Mouse (Mus musculus) erythroblast, embryonic 14.5 days (primary cell): ENCODE measurements around the gene Tbc1d22a. TPM values are rescaled to one million over a fixed set of nuclear protein-coding genes. Genes with fewer than 3 reads are reported as not detected.
"Not testable (repeated sequence)": the region's sequence is repeated elsewhere in the genome, so short reads cannot be mapped to it uniquely, and the experiment has no call there.

Experiments
- H3K27me3 ChIP-seq: 2 replicates; pipeline ENCODE4 v1.6.1; 2012; ENCODE audit warnings: inconsistent platforms; ENCODE audit not compliant: control insufficient read depth
- H3K36me3 ChIP-seq: 2 replicates; pipeline ENCODE4 v1.6.1; 2012; ENCODE audit warnings: mild to moderate bottlenecking, inconsistent platforms; ENCODE audit not compliant: control insufficient read depth
- H3K4me1 ChIP-seq: 2 replicates; pipeline ENCODE4 v1.6.1; 2012; ENCODE audit warnings: inconsistent platforms; ENCODE audit not compliant: control insufficient read depth
- H3K4me3 ChIP-seq: replicated peaks from 2 replicates; pipeline ENCODE3; 2012; ENCODE audit warnings: moderate library complexity, mild to moderate bottlenecking, inconsistent platforms
- H3K9me3 ChIP-seq: 2 replicates; pipeline ENCODE4 v1.6.1; 2012; ENCODE audit warnings: low read length, inconsistent platforms, mixed read lengths; ENCODE audit not compliant: control insufficient read depth
- GATA1 ChIP-seq: IDR thresholded peaks from 2 replicates; pipeline ENCODE4 v1.6.1; 2012; ENCODE audit warnings: low read length, inconsistent platforms, mixed read lengths
- TAL1 ChIP-seq: IDR thresholded peaks from 3 replicates; pipeline ENCODE4 v1.6.1; 2012; ENCODE audit warnings: low read length, inconsistent platforms, mixed read lengths
- polyA plus RNA-seq: library from polyadenylated mRNA; stranded (reverse); fragments of >175 nt; gene quantifications from 2 replicates; pipeline ENCODE4 v1.2.3, GENCODE M21; 2012

The Tbc1d22a gene
- polyA plus RNA-seq, 1 experiment = 0.92 TPM

DNA sequence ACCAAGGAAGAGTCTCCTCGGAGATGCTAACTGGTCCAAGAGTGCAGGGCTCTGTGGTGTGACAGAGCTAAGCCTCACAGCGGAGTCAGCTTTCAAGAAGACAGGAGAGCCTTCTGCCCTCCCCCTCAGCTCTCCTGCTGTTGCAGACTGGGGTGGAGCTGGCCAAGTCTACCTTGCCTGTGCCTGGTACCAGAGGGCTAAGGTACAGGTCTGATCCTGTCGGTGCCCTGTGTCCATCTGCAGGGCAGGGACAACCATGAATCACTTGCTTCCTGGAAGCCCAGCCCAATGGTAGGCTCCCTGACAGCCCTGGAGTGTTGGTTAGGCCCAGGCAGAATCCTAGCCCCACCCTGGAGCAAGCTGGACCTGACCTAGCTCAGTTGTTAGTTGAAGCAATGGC lies 27.6 kb upstream of the Tbc1d22a start:
- no peaks in the 10 kb centered on the region for H3K36me3 ChIP-seq
- H3K9me3 ChIP-seq = no peaks in the 10 kb centered on the region
- H3K27me3 ChIP-seq = peaks cover 40% of the 10 kb centered on the region
- H3K4me1 ChIP-seq = peaks cover 13% of the 10 kb centered on the region
- TF ChIP-seq GATA1 (no peak), TAL1 (no peak)
- no peak overlapping the region for H3K4me3 ChIP-seq

DNA sequence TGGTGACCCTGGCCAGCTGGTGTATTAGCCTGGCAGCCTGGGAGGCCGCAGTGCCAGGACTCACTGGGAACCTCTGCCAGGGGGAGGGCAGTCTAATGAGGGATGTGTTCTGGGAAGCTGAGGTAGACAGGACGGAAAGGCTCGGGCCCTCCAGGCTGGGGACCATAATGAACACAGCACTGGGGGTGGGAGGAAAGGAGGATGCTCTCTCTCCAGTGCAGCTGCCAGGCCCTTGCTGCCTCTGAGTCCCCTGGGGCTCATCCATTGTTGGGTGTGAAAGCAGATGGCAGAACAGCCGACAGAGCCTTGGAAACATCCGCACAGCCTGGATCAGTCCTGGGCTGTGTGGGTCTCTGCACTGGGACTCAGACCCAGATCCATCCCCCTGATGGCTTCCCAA lies 26.1 kb upstream of the Tbc1d22a start:
- peaks cover 35% of the 10 kb centered on the region for H3K27me3 ChIP-seq
- no peak overlapping the region for H3K4me3 ChIP-seq
- H3K9me3 ChIP-seq = peaks cover 3% of the 10 kb centered on the region; the same call in 1 of the 2 replicates
- no peaks in the 10 kb centered on the region for H3K36me3 ChIP-seq
- no peak for TF ChIP-seq GATA1
- no peak for TF ChIP-seq TAL1
- H3K4me1 ChIP-seq = peaks cover 11% of the 10 kb centered on the region

DNA sequence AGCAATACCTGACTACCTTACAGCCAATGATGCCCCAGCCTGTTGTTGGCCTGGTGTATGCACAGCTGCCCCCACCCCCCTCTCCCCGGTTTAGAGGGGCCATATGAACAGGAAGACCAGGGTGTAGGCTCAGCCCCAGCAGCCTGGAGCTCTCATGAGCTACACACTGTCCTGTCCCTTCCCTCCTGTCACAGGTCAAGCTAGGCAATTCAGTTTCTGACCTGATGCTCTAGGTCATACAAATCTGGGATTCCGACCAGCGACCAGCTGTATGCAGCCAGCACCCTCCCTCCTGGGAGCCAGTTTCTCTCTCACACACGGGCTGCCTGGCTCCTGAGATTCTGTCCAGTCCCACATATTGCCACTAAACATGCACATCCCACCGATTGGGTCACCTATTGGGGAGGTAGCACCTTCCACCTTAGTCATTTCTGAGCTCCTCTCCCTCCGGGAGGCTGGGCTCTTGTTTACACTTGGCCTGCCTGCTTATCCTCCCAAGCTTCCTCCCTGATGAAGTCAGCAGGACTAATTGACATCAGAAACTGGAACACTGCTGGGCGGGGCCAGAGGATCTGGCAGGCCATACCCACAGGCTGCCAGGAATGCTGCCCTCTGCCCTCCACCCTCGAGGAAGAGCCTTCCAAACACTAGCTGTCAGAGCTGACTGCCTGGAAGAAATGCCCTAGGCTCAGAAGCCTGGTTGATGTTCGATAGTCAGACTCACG lies 25.4 kb upstream of the Tbc1d22a start:
- no peak overlapping the region for H3K4me3 ChIP-seq
- peaks cover 30% of the 10 kb centered on the region for H3K27me3 ChIP-seq
- TF ChIP-seq TAL1 (no peak), GATA1 (no peak)
- H3K36me3 ChIP-seq = no peaks in the 10 kb centered on the region
- peaks cover 11% of the 10 kb centered on the region for H3K4me1 ChIP-seq
- peaks cover 7% of the 10 kb centered on the region; the same call in 1 of the 2 replicates for H3K9me3 ChIP-seq

DNA sequence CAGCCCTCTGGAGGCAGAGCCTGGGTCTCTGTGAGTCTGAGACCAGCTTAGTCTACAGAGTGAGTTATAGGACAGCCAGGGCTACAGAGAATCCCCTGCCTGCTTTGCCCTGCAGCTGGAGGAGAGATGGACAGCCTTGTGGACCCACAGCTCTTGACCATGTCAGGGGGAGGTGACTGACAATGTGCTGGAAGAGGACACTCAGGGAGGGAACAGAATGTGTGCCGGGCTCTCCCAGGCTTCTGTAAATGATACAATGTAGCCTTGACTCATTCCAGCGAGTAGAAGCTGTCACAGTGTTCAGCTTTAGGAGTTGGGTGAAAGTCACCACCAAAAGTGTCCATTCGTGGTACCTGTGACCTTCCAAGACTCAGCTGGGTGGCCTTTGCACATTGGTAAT lies 23.9 kb upstream of the Tbc1d22a start:
- H3K27me3 ChIP-seq = peaks cover 15% of the 10 kb centered on the region
- TF ChIP-seq TAL1 = no peak
- TF ChIP-seq GATA1 = no peak
- no peak overlapping the region for H3K4me3 ChIP-seq
- peaks cover 12% of the 10 kb centered on the region; the same call in 1 of the 2 replicates for H3K9me3 ChIP-seq
- H3K36me3 ChIP-seq = no peaks in the 10 kb centered on the region
- H3K4me1 ChIP-seq = peaks cover 3% of the 10 kb centered on the region

DNA sequence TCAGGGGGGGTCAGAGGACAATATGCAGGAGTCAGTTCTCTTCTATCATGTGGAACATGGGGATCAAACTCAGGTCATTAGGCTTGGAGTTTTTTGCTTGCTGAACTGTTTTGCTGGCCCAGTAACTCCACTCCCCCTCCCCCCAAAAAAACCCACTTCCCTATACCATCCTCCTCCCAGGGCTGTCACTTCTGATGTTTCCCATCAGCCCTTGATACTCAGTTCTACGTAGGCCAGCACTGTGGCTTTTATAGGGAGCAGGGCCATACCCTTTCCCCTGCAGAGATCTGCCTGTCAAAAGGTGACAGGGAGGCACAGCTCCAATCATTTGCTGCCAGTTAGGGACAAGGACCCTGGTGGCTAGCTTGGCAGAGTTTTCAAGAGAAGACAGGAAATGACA lies 22.8 kb upstream of the Tbc1d22a start:
- no peak for TF ChIP-seq TAL1
- TF ChIP-seq GATA1 = no peak
- Histone ChIP-seq H3K4me1 (no peaks in the 10 kb centered on the region), H3K36me3 (no peaks in the 10 kb centered on the region), H3K27me3 (peaks cover 4% of the 10 kb centered on the region), H3K4me3 (no peak overlapping the region), H3K9me3 (peaks cover 12% of the 10 kb centered on the region; the same call in 1 of the 2 replicates)

DNA sequence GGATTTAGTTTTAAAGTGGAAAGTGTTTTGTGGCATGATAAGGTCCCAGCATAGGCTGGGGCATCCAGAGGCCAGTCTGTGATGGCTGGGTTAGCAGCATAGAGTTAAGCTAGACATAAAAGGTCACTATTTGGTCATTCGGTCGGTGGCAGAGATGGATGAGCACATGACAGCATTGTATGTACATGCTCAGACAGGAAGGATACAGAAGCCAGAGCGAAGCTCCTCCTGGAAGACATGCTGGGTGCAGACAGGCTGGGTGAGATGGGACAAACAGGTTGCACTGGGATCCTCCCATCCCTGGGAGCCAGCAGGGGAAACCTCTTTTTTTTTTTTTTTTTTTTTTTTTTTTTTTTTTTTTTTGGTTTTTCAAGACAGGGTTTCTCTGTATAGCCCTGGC lies 22.3 kb upstream of the Tbc1d22a start:
- no peaks in the 10 kb centered on the region for H3K4me1 ChIP-seq
- peaks cover under 1% of the 10 kb centered on the region; the same call in 1 of the 2 replicates for H3K27me3 ChIP-seq
- no peak overlapping the region for H3K4me3 ChIP-seq

DNA sequence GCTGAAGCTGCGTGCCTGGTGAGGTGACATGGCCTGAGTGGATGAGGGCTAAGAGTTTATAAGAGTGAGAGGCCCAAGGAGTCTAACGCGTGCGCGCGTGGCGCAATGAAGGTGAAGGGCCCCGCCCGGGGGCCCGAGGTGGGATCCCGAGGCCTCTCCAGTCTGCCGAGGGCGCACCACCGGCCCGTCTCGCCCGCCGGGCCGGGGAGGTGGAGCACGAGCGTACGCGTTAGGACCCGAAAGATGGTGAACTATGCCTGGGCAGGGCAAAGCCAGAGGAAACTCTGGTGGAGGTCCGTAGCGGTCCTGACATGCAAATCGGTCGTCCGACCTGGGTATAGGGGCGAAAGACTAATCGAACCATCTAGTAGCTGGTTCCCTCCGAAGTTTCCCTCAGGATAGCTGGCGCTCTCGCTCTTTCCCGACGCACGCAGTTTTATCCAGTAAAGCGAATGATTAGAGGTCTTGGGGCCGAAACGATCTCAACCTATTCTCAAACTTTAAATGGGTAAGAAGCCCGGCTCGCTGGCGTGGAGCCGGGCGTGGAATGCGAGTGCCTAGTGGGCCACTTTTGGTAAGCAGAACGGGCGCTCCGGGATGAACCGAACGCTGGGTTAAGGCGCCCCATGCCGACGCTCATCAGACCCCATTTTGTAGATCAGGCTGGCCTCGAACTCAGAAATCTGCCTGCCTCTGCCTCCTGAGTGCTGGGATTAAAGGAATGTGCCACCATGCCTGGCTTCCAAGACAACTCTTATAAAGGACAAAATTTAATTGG lies 19.4 kb upstream of the Tbc1d22a start:
- not testable (repeated sequence) for H3K27me3 ChIP-seq, H3K4me1 ChIP-seq, H3K36me3 ChIP-seq, H3K4me3 ChIP-seq
- H3K9me3 ChIP-seq = peaks cover 12% of the 10 kb centered on the region; the same call in 1 of the 2 replicates

More for the DNA sequence above, 22.3 kb upstream of the Tbc1d22a start:
- no peak for TF ChIP-seq TAL1
- no peaks in the 10 kb centered on the region for H3K36me3 ChIP-seq
- H3K9me3 ChIP-seq = peaks cover 12% of the 10 kb centered on the region; the same call in 1 of the 2 replicates

DNA sequence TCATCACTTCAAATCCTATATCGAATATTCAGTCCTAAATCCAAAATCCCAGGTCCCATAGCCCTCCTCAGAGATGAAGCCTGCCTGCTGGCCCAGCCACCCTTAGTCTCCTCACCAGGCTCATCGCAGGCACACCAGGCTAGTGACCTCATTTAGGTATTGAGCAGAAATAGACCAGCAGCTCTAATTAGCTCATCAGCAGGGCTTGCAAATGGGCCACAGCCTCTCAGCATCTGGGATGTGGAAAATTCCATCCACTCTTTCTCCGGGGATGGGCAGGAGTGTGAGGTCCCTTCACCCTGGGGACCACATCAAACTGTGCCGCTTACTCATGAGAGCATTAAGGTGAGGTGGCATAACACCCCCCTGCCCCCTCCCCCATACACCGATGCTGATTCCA lies 15.2 kb upstream of the Tbc1d22a start:
- Histone ChIP-seq H3K27me3 (no peaks in the 10 kb centered on the region), H3K9me3 (peaks cover 4% of the 10 kb centered on the region; the same call in 1 of the 2 replicates), H3K36me3 (no peaks in the 10 kb centered on the region), H3K4me1 (peaks cover 11% of the 10 kb centered on the region), H3K4me3 (no peak overlapping the region)
- TF ChIP-seq GATA1 (no peak), TAL1 (no peak)

DNA sequence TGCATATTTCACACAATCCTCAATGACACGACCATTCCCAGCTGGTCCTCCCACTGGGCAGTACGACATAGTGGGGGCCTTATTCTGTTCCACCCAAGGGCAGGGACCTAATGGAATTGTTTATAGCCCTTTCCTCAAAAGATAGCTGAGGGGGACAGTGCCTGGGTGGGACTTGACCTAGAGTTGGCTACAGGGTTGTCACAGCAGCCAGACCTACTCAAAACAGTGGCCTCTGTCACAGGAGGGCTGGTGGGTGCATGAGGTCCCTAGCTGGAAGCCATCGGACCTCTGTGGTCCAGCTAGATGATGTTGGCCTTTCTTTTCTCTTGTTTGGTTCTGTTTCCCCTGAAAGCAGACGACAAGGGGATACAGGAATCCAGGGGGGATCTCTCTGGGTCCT lies 14.8 kb upstream of the Tbc1d22a start:
- Histone ChIP-seq H3K9me3 (peaks cover 3% of the 10 kb centered on the region; the same call in 1 of the 2 replicates), H3K27me3 (no peaks in the 10 kb centered on the region), H3K36me3 (no peaks in the 10 kb centered on the region), H3K4me1 (peaks cover 14% of the 10 kb centered on the region), H3K4me3 (no peak overlapping the region)
- no peak for TF ChIP-seq GATA1
- TF ChIP-seq TAL1 = no peak
